Mouse (Mus musculus) hindbrain, embryonic 14.5 days (tissue): Measurements from ENCODE around the gene Atp6v1e2. TPM values are rescaled to one million over a fixed set of nuclear protein-coding genes. Genes with fewer than 3 reads are reported as not detected.
A peak's percentile ranks its signal among the peaks of the same experiment; 100 is the strongest.

Experiments used
- ATAC-seq: fragments of 200-750 bp; cut with Nextera tagmentation; 2 replicates; pipeline ENCODE4 v1.8.0; 2017; ENCODE audit warnings: moderate number of reproducible peaks, mild to moderate bottlenecking, moderate TSS enrichment, moderate library complexity; ENCODE audit not compliant: low FRiP score
- DNase-seq: peaks from one replicate; pipeline ENCODE4 v3.0.0-alpha.2; 2015; ENCODE audit warnings: low spot score
- H3K27ac ChIP-seq: fragments of 300-500 bp; sonication (generic); 2 replicates; pipeline ENCODE4 v1.5.1; 2014; ENCODE audit warnings: mild to moderate bottlenecking, moderate library complexity
- H3K27me3 ChIP-seq: fragments of 300-500 bp; sonication (generic); 2 replicates; pipeline ENCODE4 v1.6.1; 2014; ENCODE audit warnings: mild to moderate bottlenecking, low read length, mixed read lengths; ENCODE audit not compliant: control insufficient read depth, insufficient read depth
- H3K36me3 ChIP-seq: fragments of 300-500 bp; sonication (generic); replicated peaks from 2 replicates; pipeline ENCODE4 v1.6.1; 2014; ENCODE audit not compliant: control insufficient read depth, insufficient read depth
- H3K4me1 ChIP-seq: fragments of 300-500 bp; sonication (generic); replicated peaks from 2 replicates; pipeline ENCODE4 v1.6.1; 2014; ENCODE audit warnings: antibody characterized with exemption, low read length, mixed read lengths; ENCODE audit not compliant: control insufficient read depth, insufficient read depth
- H3K4me2 ChIP-seq: fragments of 300-500 bp; sonication (generic); replicated peaks from 2 replicates; pipeline ENCODE4 v1.6.1; 2014; ENCODE audit warnings: mild to moderate bottlenecking, moderate library complexity
- H3K4me3 ChIP-seq: fragments of 300-500 bp; sonication (generic); replicated peaks from 2 replicates; pipeline ENCODE4 v1.5.1; 2014; ENCODE audit warnings: mild to moderate bottlenecking, low read length
- H3K9ac ChIP-seq: fragments of 300-500 bp; sonication (generic); 2 replicates; pipeline ENCODE4 v1.6.1; 2014
- H3K9me3 ChIP-seq: fragments of 300-500 bp; sonication (generic); 2 replicates; pipeline ENCODE4 v1.6.1; 2016; ENCODE audit warnings: low read length; ENCODE audit not compliant: control insufficient read depth
- WGBS: fragments of 180-500 bp; shearing (Covaris S2); extraction: QIAGEN DNeasy Blood & Tissue Kit; methylation state at CpG from one replicate; pipeline ENCODE4 v1.1.7; 2014; 5-methylcytosine and 5-hydroxymethylcytosine counted together
- polyA plus RNA-seq: library from polyadenylated mRNA; unstranded; fragments of >200 nt; fragmentation: Nextera tagmentation; extraction: Ambion mirVana; gene quantifications from 2 replicates; pipeline ENCODE4 v1.2.1, GENCODE M21; 2014

The Atp6v1e2 gene
- not detected in 2 replicates for polyA plus RNA-seq

DNA sequence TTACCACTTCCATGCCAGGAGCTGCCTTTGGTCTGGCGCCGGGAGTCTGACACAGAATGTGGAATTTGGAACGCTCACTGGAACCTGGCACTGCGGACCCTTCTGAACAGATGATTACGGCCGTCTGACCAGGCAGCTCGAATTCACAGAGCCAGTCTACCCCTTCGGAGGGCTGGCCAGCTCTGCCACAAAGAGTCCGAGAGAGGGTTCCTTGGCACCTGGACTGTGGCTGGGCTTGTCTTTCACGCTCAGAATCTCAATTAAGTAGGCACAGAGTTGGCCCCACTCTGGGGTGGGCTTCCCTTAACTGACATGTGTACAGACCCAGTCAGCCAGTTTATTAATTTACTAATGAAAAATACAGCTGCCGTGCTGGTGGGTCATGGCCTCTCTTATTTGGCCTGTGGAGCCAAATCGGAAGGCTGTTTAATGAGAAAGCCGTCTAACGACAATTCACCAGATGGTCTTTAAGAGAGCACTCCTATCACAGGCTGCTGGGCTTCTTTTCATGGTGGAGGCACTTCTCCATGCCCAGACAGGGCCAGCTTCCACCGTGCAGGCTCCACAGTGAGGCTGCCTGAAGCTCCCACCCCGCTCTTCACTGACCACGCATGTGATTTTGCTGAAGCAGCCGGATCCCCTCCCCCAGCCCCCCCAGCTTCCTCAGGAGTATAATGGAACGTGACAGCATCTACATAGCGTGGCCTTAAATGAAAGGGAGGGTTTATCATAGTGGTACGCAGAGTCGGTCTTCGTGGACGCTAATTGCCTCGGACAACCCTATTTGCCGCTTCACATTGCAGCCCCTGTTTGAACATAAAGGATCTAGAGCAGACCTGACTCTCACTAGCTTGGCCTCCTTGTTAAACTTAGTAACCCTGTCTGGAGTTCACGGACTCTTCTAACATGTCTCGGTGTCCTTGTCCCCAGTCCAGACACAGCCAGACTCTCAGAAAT, at the start of gene Atp6v1e2:
TSS of gene Atp6v1e2 (minus strand) at position 58 of the 957 bp plus-strand sequence.
- no peak within 1 kb of the TSS for H3K4me2 ChIP-seq
- no peaks in the 10 kb centered on the region for H3K36me3 ChIP-seq
- H3K4me1 ChIP-seq: peaks cover 8% of the 10 kb centered on the region; the same call in 1 of the 2 replicates
- H3K9ac ChIP-seq: no peak within 1 kb of the TSS
- ATAC-seq (peak; percentile 82), DNase-seq (peak; percentile 46)
- H3K4me3 ChIP-seq: no peak within 1 kb of the TSS
- no peaks in the 10 kb centered on the region for H3K27me3 ChIP-seq
- peak within 1 kb of the TSS; percentile 41; the same call in 1 of the 2 replicates for H3K27ac ChIP-seq
- 61% methylated on average over 28 of the region's 28 CpGs for WGBS
- H3K9me3 ChIP-seq: no peaks in the 10 kb centered on the region

DNA sequence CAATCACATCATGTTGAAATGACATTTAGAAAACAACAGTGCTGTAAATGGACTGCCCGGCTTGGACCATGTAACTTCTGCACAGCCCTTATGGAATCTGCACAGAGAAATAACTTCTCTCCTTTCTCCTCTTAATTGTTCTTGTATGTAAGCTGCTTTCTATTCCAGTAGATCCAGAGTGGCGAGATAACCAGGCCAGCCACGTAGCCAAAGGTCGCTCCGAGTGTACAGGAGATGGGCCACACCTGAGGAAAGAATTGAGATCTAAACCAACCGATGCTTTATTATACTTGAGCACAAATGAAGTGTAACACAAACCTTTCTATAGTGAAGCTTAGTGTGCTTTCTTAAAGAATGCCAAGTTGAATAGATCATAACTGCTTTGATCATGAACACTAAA, 49.6 kb upstream of the Atp6v1e2 start:
- H3K4me1 ChIP-seq: no peaks in the 10 kb centered on the region
- no peaks in the 10 kb centered on the region for H3K9me3 ChIP-seq
- 0 out of 2 replicates have a peak, but pooled peaks cover 4% of the 10 kb centered on the region for H3K36me3 ChIP-seq
- no peak overlapping the region for H3K4me3 ChIP-seq
- no peaks in the 10 kb centered on the region for H3K27me3 ChIP-seq
- 95% methylated on average over 6 of the region's 6 CpGs for WGBS
- no peak overlapping the region for H3K9ac ChIP-seq
- ATAC-seq (no peak), DNase-seq (no peak)
- H3K4me2 ChIP-seq: no peak overlapping the region
- no peak overlapping the region for H3K27ac ChIP-seq

DNA sequence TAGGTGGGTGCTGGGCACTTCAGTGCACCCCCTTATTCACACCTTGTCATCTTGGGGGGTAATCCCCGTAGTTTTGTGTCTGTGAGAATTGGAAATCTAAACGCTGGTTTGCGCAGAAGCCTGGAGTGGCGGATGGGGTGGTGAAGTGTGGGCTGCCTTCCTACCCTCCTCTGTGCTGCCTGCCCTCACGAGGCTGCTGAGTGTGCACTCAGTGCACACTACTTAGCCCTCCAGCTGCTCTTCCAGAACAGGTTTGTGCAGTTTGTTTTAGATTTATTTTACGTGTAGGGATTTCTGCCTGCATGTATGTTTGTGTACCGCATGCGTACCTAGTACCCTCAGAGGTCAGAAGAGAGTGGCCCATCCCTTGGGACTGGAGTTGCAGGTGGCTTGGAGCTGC, 43.6 kb upstream of the Atp6v1e2 start:
- H3K4me3 ChIP-seq: no peak overlapping the region
- 94% methylated on average over 8 of the region's 8 CpGs for WGBS
- peaks cover 9% of the 10 kb centered on the region for H3K4me1 ChIP-seq
- no peak overlapping the region for H3K27ac ChIP-seq
- no peak overlapping the region for H3K9ac ChIP-seq
- H3K36me3 ChIP-seq: no peaks in the 10 kb centered on the region
- H3K27me3 ChIP-seq: no peaks in the 10 kb centered on the region
- H3K4me2 ChIP-seq: no peak overlapping the region
- no peak for ATAC-seq
- no peaks in the 10 kb centered on the region for H3K9me3 ChIP-seq
- no peak for DNase-seq

DNA sequence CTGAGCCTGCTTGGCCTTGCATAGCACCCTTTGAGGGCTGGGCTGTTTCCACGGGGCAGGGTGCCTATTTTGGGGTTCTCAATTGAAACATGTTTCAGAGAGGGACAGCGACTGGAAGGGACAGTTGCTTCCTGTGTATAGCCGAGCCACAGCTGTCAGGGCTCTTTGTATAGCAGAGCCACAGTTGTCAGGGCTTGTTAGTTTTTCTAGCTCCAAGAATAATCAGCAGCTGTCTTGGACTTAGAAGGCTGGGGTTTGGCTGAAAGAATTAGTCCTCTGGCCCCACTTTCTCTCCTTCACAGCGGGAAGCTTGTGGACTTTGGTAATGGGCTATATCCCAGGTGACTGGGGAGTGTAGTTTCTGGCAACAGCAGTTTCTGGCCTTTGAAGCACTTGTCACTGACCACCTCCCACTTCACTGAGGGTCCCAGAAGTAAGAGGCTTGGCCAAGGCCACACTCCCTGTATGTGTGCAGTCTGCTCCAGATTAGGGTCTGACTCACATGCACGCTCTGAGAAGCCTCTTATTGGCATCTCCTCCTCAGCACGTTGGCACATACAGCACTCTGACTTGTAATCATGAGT, 41.0 kb upstream of the Atp6v1e2 start:
- WGBS: 51% methylated on average over 6 of the region's 6 CpGs
- no peak overlapping the region for H3K4me3 ChIP-seq
- no peaks in the 10 kb centered on the region for H3K36me3 ChIP-seq
- H3K4me2 ChIP-seq: no peak overlapping the region
- no peak overlapping the region for H3K9ac ChIP-seq
- H3K27ac ChIP-seq: no peak overlapping the region
- H3K9me3 ChIP-seq: no peaks in the 10 kb centered on the region
- H3K4me1 ChIP-seq: peaks cover 15% of the 10 kb centered on the region
- ATAC-seq (peak; percentile 41; the same call in 1 of the 2 replicates), DNase-seq (no peak)
- no peaks in the 10 kb centered on the region for H3K27me3 ChIP-seq

GRCm38 (mm10) chr17:86988161-86988560, 40.5 kb upstream of the Atp6v1e2 start:
- no peak for DNase-seq
- 81% methylated on average over 5 of the region's 5 CpGs for WGBS
- H3K4me2 ChIP-seq: no peak overlapping the region
- H3K9ac ChIP-seq: no peak overlapping the region
- H3K27me3 ChIP-seq: no peaks in the 10 kb centered on the region
- H3K36me3 ChIP-seq: no peaks in the 10 kb centered on the region
- H3K4me1 ChIP-seq: peaks cover 15% of the 10 kb centered on the region
- no peaks in the 10 kb centered on the region for H3K9me3 ChIP-seq
- ATAC-seq: no peak
- H3K27ac ChIP-seq: no peak overlapping the region
- H3K4me3 ChIP-seq: no peak overlapping the region

DNA sequence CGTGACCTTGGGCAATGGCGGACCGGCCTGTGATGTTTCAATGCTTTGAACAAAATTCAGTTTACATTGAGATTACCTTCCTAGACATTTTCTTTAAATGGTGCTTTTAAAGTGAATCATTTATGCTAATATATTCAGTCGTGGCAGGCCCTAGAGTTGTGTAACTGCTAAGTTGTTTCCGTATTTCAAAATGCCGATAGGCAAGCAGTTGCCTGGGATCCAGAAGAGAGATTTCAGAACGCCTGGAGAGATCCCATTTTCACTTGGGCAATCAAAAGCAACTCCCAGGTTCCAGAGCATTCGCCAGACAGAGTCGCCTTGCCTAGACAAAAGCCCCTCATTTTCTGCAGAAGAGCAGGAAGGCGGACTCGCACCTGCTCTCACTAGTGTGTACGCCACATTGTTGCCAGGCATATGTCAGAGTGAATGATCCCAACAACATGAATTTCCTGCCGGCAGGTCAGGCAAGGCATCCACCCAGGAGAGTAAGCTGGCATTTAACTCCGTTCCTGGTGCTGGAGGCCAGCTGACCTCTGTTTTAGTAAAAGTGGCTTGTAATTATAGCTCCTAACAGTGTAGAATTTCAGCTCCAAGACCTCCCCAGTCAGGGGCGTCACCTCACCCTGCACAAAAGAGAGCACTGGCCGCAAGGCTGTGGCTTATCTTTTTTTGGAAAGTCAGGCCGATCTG, 38.9 kb upstream of the Atp6v1e2 start:
- Histone ChIP-seq H3K27me3 (no peaks in the 10 kb centered on the region), H3K4me1 (peaks cover 15% of the 10 kb centered on the region), H3K4me2 (no peak overlapping the region), H3K4me3 (no peak overlapping the region), H3K27ac (peak overlapping the region; percentile 12), H3K36me3 (no peaks in the 10 kb centered on the region), H3K9ac (no peak overlapping the region), H3K9me3 (no peaks in the 10 kb centered on the region)
- ATAC-seq (no peak), DNase-seq (no peak)
- WGBS: 37% methylated on average over 17 of the region's 17 CpGs

GRCm38 (mm10) chr17:86982497-86982896, 34.8 kb upstream of the Atp6v1e2 start:
- Histone ChIP-seq H3K9me3 (no peaks in the 10 kb centered on the region), H3K4me1 (peaks cover 15% of the 10 kb centered on the region), H3K36me3 (no peaks in the 10 kb centered on the region), H3K9ac (no peak overlapping the region), H3K27ac (no peak overlapping the region), H3K27me3 (no peaks in the 10 kb centered on the region), H3K4me2 (no peak overlapping the region), H3K4me3 (no peak overlapping the region)
- DNase-seq: no peak
- ATAC-seq: no peak
- WGBS: 72% methylated on average over 9 of the region's 9 CpGs

- H3K4me1 ChIP-seq: peaks cover 10% of the 10 kb centered on the region
- H3K4me3 ChIP-seq: no peak overlapping the region
- ATAC-seq (no peak), DNase-seq (no peak)
- no peaks in the 10 kb centered on the region for H3K27me3 ChIP-seq
- no peak overlapping the region for H3K4me2 ChIP-seq
- H3K9me3 ChIP-seq: no peaks in the 10 kb centered on the region
- 100% methylated on average over 2 of the region's 2 CpGs for WGBS
- no peaks in the 10 kb centered on the region for H3K36me3 ChIP-seq
- H3K27ac ChIP-seq: no peak overlapping the region
- H3K9ac ChIP-seq: no peak overlapping the region
These were observed 34.0 kb upstream of the Atp6v1e2 start for GRCm38 (mm10) chr17:86981701-86982100.

DNA sequence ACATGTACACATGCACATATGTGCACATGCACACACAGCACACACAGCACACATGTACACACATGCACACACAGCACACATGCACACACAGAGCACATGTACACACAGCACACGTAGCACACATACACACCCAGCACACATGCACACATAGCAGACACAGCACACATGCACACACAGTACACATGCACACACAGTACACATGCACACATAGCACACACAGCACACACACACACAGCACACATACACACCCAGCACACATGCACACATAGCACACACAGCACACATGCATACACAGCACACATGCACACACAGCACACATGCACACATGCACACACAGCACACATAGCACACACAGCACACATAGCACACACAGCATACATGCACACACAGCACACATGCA, 33.5 kb upstream of the Atp6v1e2 start:
- no peak for ATAC-seq
- DNase-seq: no peak
- Histone ChIP-seq H3K36me3 (no peaks in the 10 kb centered on the region; the same call in 1 of the 2 replicates), H3K4me1 (peaks cover 5% of the 10 kb centered on the region; the same call in 1 of the 2 replicates), H3K27me3 (no peaks in the 10 kb centered on the region), H3K27ac (no peak overlapping the region), H3K4me2 (no peak overlapping the region), H3K9me3 (no peaks in the 10 kb centered on the region), H3K4me3 (no peak overlapping the region), H3K9ac (no peak overlapping the region)
- WGBS: 94% methylated on average over 1 of the region's 1 CpGs
